Mouse (Mus musculus) forebrain, embryonic 14.5 days (tissue): Measurements from ENCODE around the gene Chka. TPM values are rescaled to one million over a fixed set of nuclear protein-coding genes. Genes with fewer than 3 reads are reported as not detected.

Experiments used
- ATAC-seq: fragments of 200-750 bp; cut with Nextera tagmentation; 2 replicates; pipeline ENCODE4 v1.8.0; 2017; ENCODE audit warnings: mild to moderate bottlenecking, moderate library complexity
- DNase-seq: peaks from one replicate; pipeline ENCODE4 v3.0.0-alpha.2; 2015; ENCODE audit warnings: low spot score
- H3K27ac ChIP-seq: fragments of 300-500 bp; sonication (generic); 2 replicates; pipeline ENCODE4 v1.5.1; 2014; ENCODE audit warnings: low read depth, mild to moderate bottlenecking, control low read depth, low read length, moderate library complexity
- H3K27me3 ChIP-seq: fragments of 300-500 bp; sonication (generic); replicated peaks from 2 replicates; pipeline ENCODE4 v1.6.1; 2014; ENCODE audit warnings: low read length, control low read depth, mixed read lengths; ENCODE audit not compliant: control insufficient read depth, insufficient read depth
- H3K36me3 ChIP-seq: fragments of 300-500 bp; sonication (generic); 2 replicates; pipeline ENCODE4 v1.6.1; 2014; ENCODE audit warnings: low read length, control low read depth; ENCODE audit not compliant: control insufficient read depth, insufficient read depth
- H3K4me1 ChIP-seq: fragments of 300-500 bp; sonication (generic); 2 replicates; pipeline ENCODE4 v1.6.1; 2014; ENCODE audit warnings: antibody characterized with exemption, low read length, control low read depth; ENCODE audit not compliant: control insufficient read depth, insufficient read depth
- H3K4me2 ChIP-seq: fragments of 300-500 bp; sonication (generic); 2 replicates; pipeline ENCODE4 v1.6.1; 2014; ENCODE audit warnings: mild to moderate bottlenecking, control low read depth, low read length
- H3K4me3 ChIP-seq: fragments of 300-500 bp; sonication (generic); 2 replicates; pipeline ENCODE4 v1.5.1; 2014; ENCODE audit warnings: low read depth, low read length, control low read depth
- H3K9ac ChIP-seq: fragments of 300-500 bp; sonication (generic); 2 replicates; pipeline ENCODE4 v1.6.1; 2014; ENCODE audit warnings: mild to moderate bottlenecking, low read length, control low read depth, moderate library complexity
- H3K9me3 ChIP-seq: fragments of 300-500 bp; sonication (generic); replicated peaks from 2 replicates; pipeline ENCODE4 v1.6.1; 2016; ENCODE audit warnings: low read length, control low read depth, mixed read lengths; ENCODE audit not compliant: control insufficient read depth
- WGBS: fragments of 180-500 bp; shearing (Covaris S2); extraction: QIAGEN DNeasy Blood & Tissue Kit; methylation state at CpG from one replicate; pipeline ENCODE4 v1.1.7; 2014; 5-methylcytosine and 5-hydroxymethylcytosine counted together
- polyA plus RNA-seq: library from polyadenylated mRNA; unstranded; fragments of >200 nt; fragmentation: Nextera tagmentation; extraction: Ambion mirVana; gene quantifications from 2 replicates; pipeline ENCODE4 v1.2.1, GENCODE M21; 2014

Gene Chka
- polyA plus RNA-seq, 1 experiment from 2014 or later = 32.0 TPM

- Histone ChIP-seq H3K4me3 (peak within 1 kb of the TSS; percentile 59), H3K27ac (peak within 1 kb of the TSS; percentile 64), H3K9ac (peak within 1 kb of the TSS; percentile 66), H3K36me3 (peaks cover 26% of the 10 kb centered on the region), H3K9me3 (no peaks in the 10 kb centered on the region), H3K4me2 (peak within 1 kb of the TSS; percentile 67), H3K27me3 (no peaks in the 10 kb centered on the region), H3K4me1 (peaks cover 10% of the 10 kb centered on the region)
- ATAC-seq (peak; percentile 98), DNase-seq (peak; percentile 99)
- WGBS = under 1% methylated on average over 43 of the region's 43 CpGs
Observed at GRCm38 (mm10) chr19:3912337-3913204, 61.0 kb downstream of the Chka start, which contains the start of gene Ndufs8. Gene Ndufs8, minus strand, starts transcription at chr19:3912774.

- DNase-seq (no peak), ATAC-seq (no peak)
- Histone ChIP-seq H3K4me1 (peaks cover 10% of the 10 kb centered on the region), H3K27me3 (no peaks in the 10 kb centered on the region), H3K4me3 (peak overlapping the region; percentile 59; the same call in 1 of the 2 replicates), H3K36me3 (peaks cover 18% of the 10 kb centered on the region), H3K27ac (no peak overlapping the region), H3K9me3 (no peaks in the 10 kb centered on the region), H3K4me2 (peak overlapping the region; percentile 67), H3K9ac (no peak overlapping the region; the same call in 1 of the 2 replicates)
- WGBS = 89% methylated on average over 8 of the region's 8 CpGs
Observed at GRCm38 (mm10) chr19:3913692-3914091, 62.1 kb downstream of the Chka start.

GRCm38 (mm10) chr19:3914535-3914934, 63.0 kb downstream of the Chka start:
- ATAC-seq (no peak), DNase-seq (no peak)
- Histone ChIP-seq H3K9me3 (no peaks in the 10 kb centered on the region), H3K9ac (no peak overlapping the region), H3K27ac (no peak overlapping the region), H3K36me3 (peaks cover 9% of the 10 kb centered on the region), H3K4me2 (no peak overlapping the region), H3K4me1 (peaks cover 10% of the 10 kb centered on the region), H3K4me3 (no peak overlapping the region), H3K27me3 (no peaks in the 10 kb centered on the region)
- WGBS = 89% methylated on average over 5 of the region's 5 CpGs

GRCm38 (mm10) chr19:3916727-3917126, 65.2 kb downstream of the Chka start:
- Histone ChIP-seq H3K9ac (no peak overlapping the region), H3K9me3 (no peaks in the 10 kb centered on the region), H3K4me3 (no peak overlapping the region), H3K4me2 (no peak overlapping the region), H3K36me3 (no peaks in the 10 kb centered on the region), H3K27me3 (no peaks in the 10 kb centered on the region), H3K4me1 (peaks cover 9% of the 10 kb centered on the region), H3K27ac (no peak overlapping the region)
- DNase-seq = no peak
- no peak for ATAC-seq
- 81% methylated on average over 11 of the region's 11 CpGs for WGBS

- no peaks in the 10 kb centered on the region for H3K27me3 ChIP-seq
- no peak overlapping the region for H3K4me3 ChIP-seq
- no peak overlapping the region for H3K4me2 ChIP-seq
- ATAC-seq (no peak), DNase-seq (no peak)
- no peak overlapping the region for H3K27ac ChIP-seq
- no peak overlapping the region for H3K9ac ChIP-seq
- no peaks in the 10 kb centered on the region for H3K36me3 ChIP-seq
- H3K9me3 ChIP-seq = no peaks in the 10 kb centered on the region
- no peaks in the 10 kb centered on the region for H3K4me1 ChIP-seq
Observed at GRCm38 (mm10) chr19:3919928-3920327, 68.4 kb downstream of the Chka start.

- no peak for DNase-seq
- WGBS = 48% methylated on average over 10 of the region's 10 CpGs
- Histone ChIP-seq H3K27me3 (no peaks in the 10 kb centered on the region), H3K4me1 (no peaks in the 10 kb centered on the region), H3K9ac (no peak overlapping the region), H3K36me3 (no peaks in the 10 kb centered on the region), H3K4me2 (no peak overlapping the region), H3K4me3 (no peak overlapping the region), H3K9me3 (no peaks in the 10 kb centered on the region), H3K27ac (no peak overlapping the region)
- no peak for ATAC-seq
Observed at GRCm38 (mm10) chr19:3922661-3923371, 71.2 kb downstream of the Chka start.

- Histone ChIP-seq H3K4me2 (no peak overlapping the region), H3K27ac (no peak overlapping the region), H3K9me3 (no peaks in the 10 kb centered on the region), H3K27me3 (no peaks in the 10 kb centered on the region), H3K4me3 (no peak overlapping the region), H3K4me1 (no peaks in the 10 kb centered on the region), H3K36me3 (no peaks in the 10 kb centered on the region), H3K9ac (no peak overlapping the region)
- WGBS = 71% methylated on average over 13 of the region's 13 CpGs
- DNase-seq (no peak), ATAC-seq (no peak)
Observed at GRCm38 (mm10) chr19:3923586-3923985, 72.0 kb downstream of the Chka start.

- Histone ChIP-seq H3K9me3 (no peaks in the 10 kb centered on the region), H3K4me3 (no peak overlapping the region), H3K27ac (no peak overlapping the region)
Observed at GRCm38 (mm10) chr19:3924190-3924589, 72.6 kb downstream of the Chka start.

GRCm38 (mm10) chr19:3924868-3925267, 73.3 kb downstream of the Chka start:
- DNase-seq = no peak
- Histone ChIP-seq H3K4me2 (no peak overlapping the region), H3K9ac (no peak overlapping the region), H3K9me3 (no peaks in the 10 kb centered on the region), H3K36me3 (no peaks in the 10 kb centered on the region), H3K4me3 (no peak overlapping the region), H3K27me3 (no peaks in the 10 kb centered on the region), H3K4me1 (peaks cover 4% of the 10 kb centered on the region; the same call in 1 of the 2 replicates), H3K27ac (no peak overlapping the region)
- WGBS = 92% methylated on average over 7 of the region's 7 CpGs
- ATAC-seq = no peak

More at GRCm38 (mm10) chr19:3924190-3924589, 72.6 kb downstream of the Chka start:
- no peak for ATAC-seq
- no peak overlapping the region for H3K9ac ChIP-seq
- 83% methylated on average over 8 of the region's 8 CpGs for whole genome bisulfite sequencing
- H3K27me3 ChIP-seq = no peaks in the 10 kb centered on the region
- no peaks in the 10 kb centered on the region for H3K4me1 ChIP-seq
- no peak overlapping the region for H3K4me2 ChIP-seq
- no peak for DNase-seq
- no peaks in the 10 kb centered on the region for H3K36me3 ChIP-seq
